Mouse (Mus musculus) megakaryocyte, embryonic 14.5 days (primary cell): ENCODE data around the gene Nelfe. TPM values are rescaled to one million over a fixed set of nuclear protein-coding genes. Genes with fewer than 3 reads are reported as not detected.
A peak's percentile ranks its signal among the peaks of the same experiment; 100 is the strongest.
"Not testable (repeated sequence)": the region's sequence is repeated elsewhere in the genome, so short reads cannot be mapped to it uniquely, and the experiment has no call there.

Experiments used
- H3K27me3 ChIP-seq: replicated peaks from 2 replicates; pipeline ENCODE3; 2012; ENCODE audit warnings: inconsistent platforms
- H3K36me3 ChIP-seq: replicated peaks from 2 replicates; pipeline ENCODE3; 2012; ENCODE audit warnings: low read length, inconsistent platforms, mixed read lengths
- H3K4me1 ChIP-seq: 2 replicates; pipeline ENCODE4 v1.6.1; 2012; ENCODE audit warnings: inconsistent platforms
- H3K4me3 ChIP-seq: replicated peaks from 2 replicates; pipeline ENCODE3; 2012; ENCODE audit warnings: moderate library complexity, mild to moderate bottlenecking, inconsistent platforms
- H3K9me3 ChIP-seq: 2 replicates; pipeline ENCODE4 v1.6.1; 2012; ENCODE audit warnings: inconsistent platforms
- FLI1 ChIP-seq: IDR thresholded peaks from 2 replicates; pipeline ENCODE4 v1.6.1; 2012; ENCODE audit warnings: low read length, inconsistent platforms, mixed read lengths
- GATA1 ChIP-seq: IDR thresholded peaks from 3 replicates; pipeline ENCODE4 v1.6.1; 2012; ENCODE audit warnings: mixed read lengths, low read length, inconsistent platforms, borderline replicate concordance
- polyA plus RNA-seq: library from polyadenylated mRNA; stranded (reverse); fragments of >175 nt; gene quantifications from 2 replicates; pipeline ENCODE4 v1.2.3, GENCODE M21; 2012; ENCODE audit warnings: low replicate concordance; ENCODE audit not compliant: insufficient read depth

The Nelfe gene
- 67.5 and 220 TPM in 2 replicates for polyA plus RNA-seq

GRCm38 (mm10) chr17:34849722-34850516, at the start of gene Nelfe, which contains the start of gene Skiv2l:
Gene Nelfe (plus strand): TSS chr17:34850391.
Gene Skiv2l (minus strand): TSS chr17:34850210.
- Histone ChIP-seq H3K27me3 (no peaks in the 10 kb centered on the region), H3K9me3 (no peaks in the 10 kb centered on the region), H3K4me1 (peaks cover 33% of the 10 kb centered on the region), H3K4me3 (peak within 1 kb of the TSS; percentile 94), H3K36me3 (peaks cover 69% of the 10 kb centered on the region)
- TF ChIP-seq FLI1 (no peak), GATA1 (no peak)

DNA sequence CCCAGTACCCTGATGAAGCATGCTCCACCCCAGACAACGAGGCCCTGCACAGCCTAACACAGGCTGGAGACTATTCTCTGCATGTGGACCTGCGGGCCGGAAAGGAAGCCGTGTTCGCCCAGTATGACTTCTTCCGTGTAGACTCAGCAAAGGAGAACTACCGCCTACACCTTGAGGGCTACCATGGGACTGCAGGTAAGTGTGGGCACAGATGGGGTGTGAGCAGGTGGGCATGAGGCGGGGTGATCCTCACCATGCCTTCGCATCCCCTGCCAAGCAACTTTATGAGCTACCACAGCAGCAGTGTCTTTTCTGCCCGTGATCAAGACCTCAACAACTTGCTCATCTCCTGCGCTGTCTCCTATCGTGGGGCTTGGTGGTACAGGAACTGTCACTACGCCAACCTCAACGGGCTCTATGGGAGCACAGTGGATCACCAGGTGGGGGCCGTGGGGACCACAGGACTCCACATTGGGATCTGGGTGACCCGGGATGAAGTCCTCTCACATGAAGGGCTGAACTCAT, 49.3 kb upstream of the Nelfe start:
- not testable (repeated sequence) for H3K27me3 ChIP-seq, H3K4me3 ChIP-seq, H3K36me3 ChIP-seq, H3K4me1 ChIP-seq
- peaks cover 44% of the 10 kb centered on the region for H3K9me3 ChIP-seq

- H3K9me3 ChIP-seq, result peaks cover 40% of the 10 kb centered on the region
- H3K36me3 ChIP-seq, H3K4me3 ChIP-seq, H3K27me3 ChIP-seq, H3K4me1 ChIP-seq: not testable (repeated sequence)
Measured at GRCm38 (mm10) chr17:34802756-34803155, 47.4 kb upstream of the Nelfe start.

DNA sequence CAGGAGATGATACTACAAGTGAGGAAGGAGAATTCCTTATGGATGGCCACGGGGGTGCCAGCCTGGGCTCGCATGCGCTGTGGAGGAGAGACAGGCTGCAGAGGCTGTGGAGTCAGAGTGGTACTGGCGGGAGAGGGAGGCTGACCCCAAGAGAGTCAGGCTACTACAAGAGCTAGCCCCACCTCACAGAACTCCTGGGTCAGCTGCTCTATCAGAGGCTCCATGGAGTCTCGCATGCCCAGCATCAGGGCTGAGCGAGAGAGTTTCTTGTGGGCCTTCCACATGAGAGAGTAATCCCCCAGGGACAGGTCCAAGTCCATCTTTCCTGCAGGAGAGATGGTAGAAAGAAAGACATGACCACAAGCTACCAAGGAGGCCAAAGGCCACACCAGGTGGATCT, 46.8 kb upstream of the Nelfe start:
- H3K9me3 ChIP-seq, result peaks cover 40% of the 10 kb centered on the region
- not testable (repeated sequence) for H3K4me1 ChIP-seq, H3K27me3 ChIP-seq, H3K4me3 ChIP-seq, H3K36me3 ChIP-seq

DNA sequence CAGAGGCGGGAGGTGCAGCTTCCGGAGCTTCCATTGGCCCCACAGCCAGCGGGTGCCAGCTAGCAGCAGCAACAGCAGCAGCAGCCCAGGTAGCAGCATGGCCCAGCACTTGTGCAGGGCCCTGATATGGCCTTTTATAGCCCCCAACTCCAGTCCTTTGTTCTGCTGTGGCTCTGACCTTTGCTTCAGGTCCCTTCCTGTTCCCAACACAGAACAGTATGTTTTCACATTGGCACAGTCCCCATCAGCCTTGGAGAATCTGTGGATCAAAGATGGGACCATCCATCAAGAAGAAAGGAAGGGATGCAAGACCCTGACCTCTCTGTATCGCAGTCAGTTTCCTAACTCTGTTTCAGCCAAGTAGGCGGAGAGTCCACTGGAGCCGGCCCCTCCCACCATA, 45.9 kb upstream of the Nelfe start, which contains the start of gene Cyp21a1:
TSS of gene Cyp21a1 (minus strand) at position 261 of the 400 bp plus-strand sequence.
- not testable (repeated sequence) for H3K4me3 ChIP-seq, H3K36me3 ChIP-seq, H3K27me3 ChIP-seq, H3K4me1 ChIP-seq
- H3K9me3 ChIP-seq, result peaks cover 36% of the 10 kb centered on the region

- no peaks in the 10 kb centered on the region for H3K27me3 ChIP-seq
- no peak for TF ChIP-seq GATA1
- TF ChIP-seq FLI1, result no peak
- no peaks in the 10 kb centered on the region for H3K4me1 ChIP-seq
Measured at GRCm38 (mm10) chr17:34804871-34805562, 45.2 kb upstream of the Nelfe start.

GRCm38 (mm10) chr17:34807176-34807575, 43.0 kb upstream of the Nelfe start:
- no peaks in the 10 kb centered on the region for H3K4me1 ChIP-seq
- H3K36me3 ChIP-seq, result no peaks in the 10 kb centered on the region
- H3K27me3 ChIP-seq, result no peaks in the 10 kb centered on the region
- peaks cover 27% of the 10 kb centered on the region for H3K9me3 ChIP-seq
- no peak overlapping the region for H3K4me3 ChIP-seq
- TF ChIP-seq FLI1 (no peak), GATA1 (no peak)

More at GRCm38 (mm10) chr17:34804871-34805562, 45.2 kb upstream of the Nelfe start:
- no peak overlapping the region for H3K4me3 ChIP-seq
- no peaks in the 10 kb centered on the region for H3K36me3 ChIP-seq
- H3K9me3 ChIP-seq, result peaks cover 36% of the 10 kb centered on the region

DNA sequence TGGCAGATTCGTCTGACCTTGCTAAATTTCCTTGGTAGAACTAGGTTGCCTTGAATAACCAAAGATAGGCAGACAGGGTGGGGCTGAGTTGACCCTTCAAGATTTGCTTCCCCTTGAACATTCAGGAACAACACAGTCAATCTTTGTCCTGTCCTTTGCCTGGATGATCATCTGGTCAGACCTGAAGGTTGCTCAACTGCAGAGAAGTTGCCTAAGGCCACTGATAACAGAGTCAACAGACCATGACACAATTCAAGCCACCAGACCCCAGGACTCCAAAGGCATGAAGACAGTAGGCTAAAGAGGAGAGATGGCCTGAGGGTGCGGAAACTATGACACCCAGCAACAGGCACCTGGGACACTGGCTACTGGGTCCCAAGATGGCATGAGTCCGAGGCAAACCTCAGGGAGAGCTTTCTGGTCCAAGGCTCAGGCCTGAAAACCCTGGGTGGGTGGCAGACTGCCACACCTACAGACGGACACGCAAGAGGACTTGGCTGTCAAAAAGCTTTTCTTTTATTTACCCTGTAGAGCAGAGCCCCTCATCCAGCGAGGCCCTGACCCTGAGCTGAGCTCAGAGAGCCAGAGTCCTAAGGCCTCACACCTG, 41.5 kb upstream of the Nelfe start:
- Histone ChIP-seq H3K9me3 (peaks cover 16% of the 10 kb centered on the region), H3K4me1 (no peaks in the 10 kb centered on the region), H3K36me3 (no peaks in the 10 kb centered on the region), H3K27me3 (no peaks in the 10 kb centered on the region), H3K4me3 (no peak overlapping the region)
- TF ChIP-seq GATA1 (no peak), FLI1 (no peak)

GRCm38 (mm10) chr17:34810411-34810810, 39.8 kb upstream of the Nelfe start:
- not testable (repeated sequence) for H3K4me3 ChIP-seq

DNA sequence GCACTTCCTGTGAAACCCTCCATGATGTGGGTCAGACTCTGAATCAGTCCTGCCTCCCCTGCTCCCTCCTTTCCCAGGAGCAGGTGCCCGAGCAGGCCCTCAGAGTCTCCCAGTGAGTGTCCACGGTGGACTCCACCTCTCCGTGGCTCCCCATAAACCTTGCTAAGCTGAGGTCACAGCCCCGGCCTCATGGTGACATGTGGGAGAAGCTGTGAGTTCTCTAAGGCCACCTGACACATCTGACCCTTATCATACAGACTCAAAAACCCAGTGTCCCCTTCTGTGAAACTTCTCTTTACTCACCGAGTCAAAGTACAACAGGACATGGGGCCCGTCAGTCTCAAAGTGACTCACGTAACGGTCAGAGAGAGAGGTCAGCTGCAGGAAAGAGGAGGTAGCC, 39.4 kb upstream of the Nelfe start:
- H3K36me3 ChIP-seq, H3K4me3 ChIP-seq, H3K27me3 ChIP-seq, H3K4me1 ChIP-seq, H3K9me3 ChIP-seq: not testable (repeated sequence)

More at GRCm38 (mm10) chr17:34810411-34810810, 39.8 kb upstream of the Nelfe start:
- H3K27me3 ChIP-seq, H3K36me3 ChIP-seq, H3K4me1 ChIP-seq, H3K9me3 ChIP-seq: not testable (repeated sequence)
